Mouse (Mus musculus): ENCODE data around the gene Mrap2. TPM values are rescaled to one million over a fixed set of nuclear protein-coding genes. Genes with fewer than 3 reads are reported as not detected.

The Mrap2 gene
- polyA plus RNA-seq, 1 experiment from 2014 or later: 0.63 TPM

Other genes starting within 250 kb of the Mrap2 start
- not detected in 2 replicates for gene Ripply2, start 128.8 kb upstream of the Mrap2 start, polyA plus RNA-seq (2015; fragmentation: Nextera tagmentation; extraction: Ambion mirVana)
- 43.4 and 47.8 TPM in 2 replicates for gene Cyb5r4, start 122.3 kb upstream of the Mrap2 start, polyA plus RNA-seq (2015; fragmentation: Nextera tagmentation; extraction: Ambion mirVana)
- 6.0 and 6.5 TPM in 2 replicates for gene Cep162, start 111.2 kb downstream of the Mrap2 start, polyA plus RNA-seq (2015; fragmentation: Nextera tagmentation; extraction: Ambion mirVana)

All from embryonic facial prominence, embryonic 15.5 days (tissue).